Mouse (Mus musculus): ENCODE measurements around the gene Ubap2.

DNA sequence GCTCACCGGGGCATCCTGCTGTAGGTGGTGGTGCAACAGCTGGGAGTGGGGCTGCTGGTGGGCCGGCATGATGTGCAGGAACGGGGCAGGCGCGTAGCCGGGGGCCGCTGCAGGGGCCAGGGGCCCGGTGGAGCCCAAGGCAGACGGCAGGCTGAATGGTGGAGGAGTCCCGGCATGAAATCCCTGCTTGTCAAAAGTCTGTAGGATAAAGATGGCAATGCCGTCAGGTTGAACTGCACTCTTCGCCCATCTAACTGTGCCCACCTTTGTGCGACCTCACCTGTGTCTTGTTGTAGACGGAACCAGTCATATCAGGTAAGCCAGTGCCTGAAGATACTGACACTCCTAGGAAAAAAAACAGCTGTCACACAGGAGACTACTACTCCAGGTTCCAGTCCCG lies 79.6 kb downstream of the Ubap2 start:
- TF ChIP-seq CHD2 (IDR thresholded peaks at IDR 0.05; ENCODE audit: low read depth, low read length), result no peak
- no peak for TF ChIP-seq MAFK (IDR thresholded peaks at IDR 0.05; ENCODE audit: insufficient read depth, low read depth, low read length)
- no peak for TF ChIP-seq ZC3H11A (IDR thresholded peaks at IDR 0.05; ENCODE audit: borderline replicate concordance, low read depth, low read length)

Measured in ES-E14 (cell line).